Mouse (Mus musculus) forebrain, postnatal 0 days (tissue): ENCODE results near the gene Cpsf4l. TPM values are rescaled to one million over a fixed set of nuclear protein-coding genes. Genes with fewer than 3 reads are reported as not detected.
A peak's percentile ranks its signal among the peaks of the same experiment; 100 is the strongest.

Experiments used
- ATAC-seq: fragments of 200-750 bp; cut with Nextera tagmentation; 2 replicates; pipeline ENCODE4 v1.8.0; 2017; ENCODE audit warnings: mild to moderate bottlenecking, moderate library complexity
- DNase-seq: peaks from one replicate; pipeline ENCODE4 v3.0.0-alpha.2; 2015
- H3K27ac ChIP-seq: fragments of 300-500 bp; sonication (generic); 2 replicates; pipeline ENCODE4 v1.5.1; 2014; ENCODE audit warnings: low read depth, mild to moderate bottlenecking, antibody characterized with exemption, low read length, moderate library complexity, mixed read lengths
- H3K27me3 ChIP-seq: fragments of 300-500 bp; sonication (generic); 2 replicates; pipeline ENCODE4 v1.6.1; 2014; ENCODE audit warnings: mild to moderate bottlenecking, low read length, mixed read lengths; ENCODE audit not compliant: insufficient read depth
- H3K36me3 ChIP-seq: fragments of 300-500 bp; sonication (generic); 2 replicates; pipeline ENCODE4 v1.6.1; 2014; ENCODE audit warnings: mild to moderate bottlenecking, moderate library complexity; ENCODE audit not compliant: insufficient read depth
- H3K4me1 ChIP-seq: fragments of 300-500 bp; sonication (generic); 2 replicates; pipeline ENCODE4 v1.6.1; 2014; ENCODE audit warnings: antibody characterized with exemption; ENCODE audit not compliant: insufficient read depth
- H3K4me2 ChIP-seq: fragments of 300-500 bp; sonication (generic); 2 replicates; pipeline ENCODE4 v1.6.1; 2014; ENCODE audit warnings: low read depth, mild to moderate bottlenecking, moderate library complexity
- H3K4me3 ChIP-seq: fragments of 300-500 bp; sonication (generic); 2 replicates; pipeline ENCODE4 v1.5.1; 2014; ENCODE audit warnings: low read depth, low read length, mixed read lengths
- H3K9ac ChIP-seq: fragments of 300-500 bp; sonication (generic); 2 replicates; pipeline ENCODE4 v1.6.1; 2014; ENCODE audit warnings: mild to moderate bottlenecking
- H3K9me3 ChIP-seq: fragments of 300-500 bp; sonication (generic); 2 replicates; pipeline ENCODE4 v1.6.1; 2016; ENCODE audit warnings: low read length
- CTCF ChIP-seq: sonication (generic); IDR thresholded peaks from 2 replicates; pipeline ENCODE4 v1.5.1; 2016; ENCODE audit warnings: antibody characterized with exemption, control low read depth, low read depth
- WGBS: fragments of 180-500 bp; shearing (Covaris S2); extraction: QIAGEN DNeasy Blood & Tissue Kit; methylation state at CpG from one replicate; pipeline ENCODE4 v1.1.7; 2014; 5-methylcytosine and 5-hydroxymethylcytosine counted together
- polyA plus RNA-seq: library from polyadenylated mRNA; unstranded; fragments of >200 nt; fragmentation: Nextera tagmentation; extraction: Ambion mirVana; gene quantifications from 2 replicates; pipeline ENCODE4 v1.2.1, GENCODE M21; 2015
- total RNA-seq: library from RNA; depleted of rRNA; stranded (reverse); fragments of >200 nt; gene quantifications from 2 replicates; pipeline ENCODE4 v1.2.3, GENCODE M21; 2014

The Cpsf4l gene
- total and polyA plus RNA-seq, 2 experiments from 2014 or later = 0.30 TPM; not detected in 1

DNA sequence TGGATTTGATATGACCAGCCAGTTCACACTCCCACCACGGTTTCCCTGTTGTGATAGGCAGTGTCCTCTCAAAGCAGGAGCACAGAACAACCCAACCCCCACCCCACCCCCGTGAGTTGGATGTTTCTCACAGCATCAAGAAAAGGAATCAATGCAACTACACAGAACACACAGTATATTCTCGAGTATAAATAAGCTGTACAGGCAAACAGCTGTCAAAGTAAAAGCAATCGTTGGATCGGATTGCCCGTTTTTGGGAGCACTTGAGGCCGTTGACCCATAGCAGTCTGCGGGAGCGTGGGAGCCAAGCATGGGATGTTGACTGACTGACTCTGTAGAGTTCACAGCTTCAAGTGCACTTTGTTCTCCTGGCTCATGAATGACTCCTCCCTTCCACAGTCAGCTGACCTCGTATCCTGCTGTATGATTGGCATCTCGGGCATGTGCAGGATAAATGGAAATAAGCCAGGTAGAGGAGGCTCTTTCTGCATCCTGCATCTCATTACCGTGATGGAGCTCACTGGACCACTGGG is 11.7 kb downstream of the Cpsf4l start:
- Histone ChIP-seq H3K4me3 (no peak overlapping the region), H3K9me3 (no peaks in the 10 kb centered on the region), H3K27me3 (no peaks in the 10 kb centered on the region), H3K4me1 (no peaks in the 10 kb centered on the region), H3K27ac (no peak overlapping the region), H3K4me2 (no peak overlapping the region), H3K36me3 (peaks cover 27% of the 10 kb centered on the region), H3K9ac (no peak overlapping the region)
- DNase-seq (no peak), ATAC-seq (no peak)
- TF ChIP-seq CTCF = no peak
- 76% methylated on average over 12 of the region's 12 CpGs for WGBS

DNA sequence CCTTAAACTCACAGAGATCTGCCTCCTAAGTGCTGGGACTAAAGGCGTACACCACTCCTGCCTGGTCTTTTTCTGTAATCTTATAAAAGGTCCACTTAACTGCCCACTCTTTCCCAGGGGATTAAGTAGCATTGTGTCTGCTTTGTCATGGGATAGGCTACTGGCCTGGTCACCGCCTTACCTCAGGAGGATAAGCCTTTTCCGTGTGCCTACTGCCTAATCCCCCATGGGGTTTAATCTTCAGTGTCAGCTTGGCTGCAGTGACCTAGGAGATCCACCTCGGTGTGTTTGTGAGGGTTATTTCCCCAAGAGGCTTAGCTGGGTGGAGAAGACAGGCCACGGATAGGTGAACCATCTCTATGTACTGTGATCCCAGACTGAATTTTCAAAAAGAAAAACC is 12.2 kb downstream of the Cpsf4l start:
- Histone ChIP-seq H3K27me3 (no peaks in the 10 kb centered on the region), H3K9me3 (no peaks in the 10 kb centered on the region), H3K36me3 (peaks cover 32% of the 10 kb centered on the region), H3K27ac (no peak overlapping the region), H3K9ac (no peak overlapping the region), H3K4me3 (no peak overlapping the region), H3K4me1 (no peaks in the 10 kb centered on the region), H3K4me2 (no peak overlapping the region)
- 40% methylated on average over 5 of the region's 5 CpGs for WGBS
- ATAC-seq (no peak), DNase-seq (no peak)
- TF ChIP-seq CTCF = no peak

DNA sequence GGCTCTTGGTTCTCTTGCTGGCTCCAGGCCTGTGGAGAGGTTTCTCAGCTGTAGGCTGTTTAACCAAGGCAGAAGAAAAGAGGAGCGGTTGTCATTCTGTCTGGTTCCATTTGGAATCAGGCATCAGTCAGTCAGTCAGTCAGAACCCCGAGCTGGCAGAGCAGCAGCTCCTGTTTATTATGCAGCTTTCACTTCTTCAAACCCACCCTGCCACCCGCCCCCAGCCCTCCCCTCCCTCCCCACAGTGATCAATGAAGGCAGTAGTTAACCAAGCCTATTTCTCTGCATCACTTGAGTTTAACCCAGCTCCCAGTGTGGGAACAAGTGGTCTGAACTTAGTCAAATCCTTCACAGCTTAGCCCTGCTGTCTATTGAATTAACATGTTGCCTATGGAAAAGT is 18.0 kb downstream of the Cpsf4l start:
- Histone ChIP-seq H3K4me2 (no peak overlapping the region), H3K27ac (no peak overlapping the region), H3K9me3 (no peaks in the 10 kb centered on the region), H3K4me3 (no peak overlapping the region), H3K9ac (no peak overlapping the region), H3K27me3 (no peaks in the 10 kb centered on the region), H3K36me3 (peaks cover 75% of the 10 kb centered on the region), H3K4me1 (no peaks in the 10 kb centered on the region)
- DNase-seq = no peak
- 63% methylated on average over 3 of the region's 3 CpGs for WGBS
- no peak for TF ChIP-seq CTCF
- no peak for ATAC-seq

DNA sequence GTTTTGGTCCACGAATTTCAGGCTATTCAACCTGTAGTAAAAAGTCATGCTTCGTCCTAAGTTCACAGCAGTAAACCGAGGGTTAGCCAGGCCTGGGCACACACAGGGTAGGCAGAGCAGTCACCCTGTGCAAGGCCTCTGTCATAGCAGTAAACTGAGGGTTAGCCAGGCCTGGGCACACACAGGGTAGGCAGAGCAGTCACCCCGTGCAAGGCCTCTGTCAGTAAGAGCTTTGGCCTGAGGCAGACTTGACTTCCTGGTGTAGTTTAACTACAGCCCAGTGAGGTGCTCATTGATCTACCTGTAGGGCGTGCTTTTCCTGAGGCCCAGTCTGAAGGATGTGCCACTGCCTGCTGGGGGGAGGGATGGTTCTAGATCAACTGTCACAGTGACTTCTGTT is 18.5 kb downstream of the Cpsf4l start:
- Histone ChIP-seq H3K27me3 (no peaks in the 10 kb centered on the region), H3K36me3 (peaks cover 75% of the 10 kb centered on the region), H3K4me1 (peaks cover 3% of the 10 kb centered on the region; the same call in 1 of the 2 replicates), H3K9me3 (no peaks in the 10 kb centered on the region), H3K27ac (no peak overlapping the region), H3K4me3 (no peak overlapping the region), H3K9ac (no peak overlapping the region), H3K4me2 (no peak overlapping the region)
- no peak for TF ChIP-seq CTCF
- WGBS = 91% methylated on average over 5 of the region's 5 CpGs
- DNase-seq = no peak
- ATAC-seq = no peak

DNA sequence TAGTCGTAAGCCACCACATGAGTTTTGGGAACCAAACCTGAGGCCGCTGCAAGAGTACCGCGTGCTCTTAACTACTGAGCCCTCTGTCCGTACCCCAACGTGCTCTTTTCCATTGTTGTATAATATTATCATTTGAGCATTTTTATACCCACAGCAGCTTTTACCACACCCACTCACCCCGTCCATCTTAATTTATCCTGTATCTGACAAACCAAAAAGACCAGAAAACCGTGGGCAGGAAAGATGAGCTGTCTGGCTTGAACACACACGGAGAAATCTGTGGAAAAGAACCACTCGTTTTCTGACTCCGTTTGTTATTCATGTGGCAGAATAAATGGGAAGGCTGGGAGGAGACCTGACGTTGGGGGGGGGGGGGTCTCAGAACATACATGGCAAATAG is 19.3 kb downstream of the Cpsf4l start:
- Histone ChIP-seq H3K4me1 (peaks cover 3% of the 10 kb centered on the region; the same call in 1 of the 2 replicates), H3K27ac (no peak overlapping the region), H3K4me2 (no peak overlapping the region), H3K4me3 (no peak overlapping the region), H3K27me3 (no peaks in the 10 kb centered on the region), H3K9ac (no peak overlapping the region), H3K9me3 (no peaks in the 10 kb centered on the region), H3K36me3 (peaks cover 67% of the 10 kb centered on the region)
- no peak for DNase-seq
- no peak for ATAC-seq
- TF ChIP-seq CTCF = no peak
- WGBS = 91% methylated on average over 12 of the region's 12 CpGs

DNA sequence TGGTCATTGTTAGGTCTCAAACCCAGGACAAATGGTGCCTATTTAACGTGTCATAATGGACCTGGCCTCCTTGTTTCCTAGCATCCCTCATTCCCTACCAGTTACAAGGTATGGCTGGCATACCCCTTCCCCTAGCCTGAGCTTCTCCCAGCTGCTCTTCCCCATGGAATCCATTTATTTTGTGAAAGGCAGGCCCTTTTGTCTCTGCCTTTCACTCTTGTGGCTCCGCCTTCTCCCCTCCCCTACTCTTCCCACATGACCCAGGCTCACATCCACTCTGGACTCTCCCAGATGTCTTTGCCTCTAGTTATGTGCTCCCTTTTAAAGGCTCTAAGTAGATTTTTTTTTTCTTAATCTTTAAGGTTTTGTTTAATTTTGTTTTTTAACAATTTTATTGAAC is 22.8 kb downstream of the Cpsf4l start:
- Histone ChIP-seq H3K9ac (peak overlapping the region; percentile 14; the same call in 1 of the 2 replicates), H3K27me3 (no peaks in the 10 kb centered on the region)

DNA sequence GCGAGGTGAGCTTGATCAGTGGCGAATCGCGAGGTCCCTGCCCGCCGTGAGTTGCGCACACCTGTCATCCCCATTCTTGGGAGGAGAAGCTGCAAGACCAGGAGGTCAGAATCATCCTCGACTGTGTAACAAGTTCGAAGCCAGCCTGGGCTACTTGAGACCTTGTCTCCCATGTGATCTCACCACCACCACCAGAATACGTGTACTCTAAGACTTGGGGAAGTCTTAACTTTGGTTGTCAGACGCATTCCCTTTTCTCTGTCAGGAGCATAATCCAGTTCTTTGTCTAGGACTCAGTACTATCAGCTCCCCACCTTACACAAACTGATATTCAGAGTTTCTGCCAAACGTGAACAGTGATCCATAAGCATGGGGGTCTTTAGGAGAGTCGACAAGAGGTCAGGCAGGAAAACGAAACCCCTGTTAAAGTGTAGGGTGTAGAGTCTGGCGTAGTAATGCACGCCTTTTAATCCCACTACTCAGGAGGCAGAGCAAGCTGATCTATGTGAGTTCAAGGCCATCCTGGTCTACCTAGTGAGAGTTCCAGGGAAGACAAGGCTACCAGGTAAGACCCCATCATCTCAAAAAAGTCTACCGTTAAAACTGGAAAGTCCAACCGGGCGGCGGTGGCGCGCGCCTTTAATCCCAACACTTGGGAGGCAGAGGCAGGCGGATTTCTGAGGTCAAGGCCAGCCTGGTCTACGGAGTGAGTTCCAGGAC is 24.9 kb downstream of the Cpsf4l start:
- Histone ChIP-seq H3K4me3 (peak overlapping the region; percentile 88), H3K4me1 (peaks cover 16% of the 10 kb centered on the region), H3K4me2 (peak overlapping the region; percentile 94), H3K27me3 (no peaks in the 10 kb centered on the region), H3K9ac (peak overlapping the region; percentile 87), H3K27ac (peak overlapping the region; percentile 92), H3K36me3 (peaks cover 23% of the 10 kb centered on the region), H3K9me3 (no peaks in the 10 kb centered on the region)
- DNase-seq = no peak
- ATAC-seq = no peak
- TF ChIP-seq CTCF = no peak
- WGBS = 42% methylated on average over 25 of the region's 25 CpGs

More for the DNA sequence above, 22.8 kb downstream of the Cpsf4l start:
- no peaks in the 10 kb centered on the region for H3K9me3 ChIP-seq
- no peak for TF ChIP-seq CTCF
- DNase-seq (no peak), ATAC-seq (no peak)
- no peak overlapping the region for H3K4me2 ChIP-seq
- peaks cover 16% of the 10 kb centered on the region for H3K4me1 ChIP-seq
- H3K27ac ChIP-seq = no peak overlapping the region
- no peak overlapping the region for H3K4me3 ChIP-seq
- peaks cover 41% of the 10 kb centered on the region for H3K36me3 ChIP-seq
- WGBS = 41% methylated on average over 2 of the region's 2 CpGs
